Mouse (Mus musculus): Measurements from ENCODE around the gene Tuba8.

Gene Tuba8

GRCm38 (mm10) chr6:121210149-121210925 is at the start of gene Tuba8:
Gene Tuba8 (plus strand): TSS chr6:121210696.
- DNase-seq (ENCODE audit: low read depth): peak; percentile 96

GRCm38 (mm10) chr6:121162616-121163015 is 47.9 kb upstream of the Tuba8 start:
- no peak for DNase-seq (ENCODE audit: low read depth)

- DNase-seq (ENCODE audit: low read depth): no peak
Observed at GRCm38 (mm10) chr6:121166098-121166552, 44.4 kb upstream of the Tuba8 start.

- no peak for DNase-seq (ENCODE audit: low read depth)
Observed at GRCm38 (mm10) chr6:121167381-121167975, 43.0 kb upstream of the Tuba8 start.

GRCm38 (mm10) chr6:121171102-121171501 is 39.4 kb upstream of the Tuba8 start:
- DNase-seq (ENCODE audit: low read depth): no peak

GRCm38 (mm10) chr6:121173471-121173870 is 37.0 kb upstream of the Tuba8 start:
- no peak for DNase-seq (ENCODE audit: low read depth)

GRCm38 (mm10) chr6:121174761-121175160 is 35.7 kb upstream of the Tuba8 start:
- no peak for DNase-seq (ENCODE audit: low read depth)

GRCm38 (mm10) chr6:121176011-121176730 is 34.3 kb upstream of the Tuba8 start:
- DNase-seq (ENCODE audit: low read depth): no peak

GRCm38 (mm10) chr6:121176731-121177098 is 33.8 kb upstream of the Tuba8 start:
- no peak for DNase-seq (ENCODE audit: low read depth)

- no peak for DNase-seq (ENCODE audit: low read depth)
Observed at GRCm38 (mm10) chr6:121177118-121177708, 33.3 kb upstream of the Tuba8 start.

- peak; percentile 79 for DNase-seq (ENCODE audit: low read depth)
Observed at GRCm38 (mm10) chr6:121178700-121179358, 31.7 kb upstream of the Tuba8 start.

GRCm38 (mm10) chr6:121179846-121180245 is 30.6 kb upstream of the Tuba8 start:
- DNase-seq (ENCODE audit: low read depth): peak; percentile 63

- peak; percentile 93 for DNase-seq (ENCODE audit: low read depth)
Observed at GRCm38 (mm10) chr6:121183414-121184173, 26.9 kb upstream of the Tuba8 start, which contains the start of gene Pex26. Gene Pex26 (plus strand): TSS chr6:121183667.

GRCm38 (mm10) chr6:121184198-121185140 is 26.0 kb upstream of the Tuba8 start:
- DNase-seq (ENCODE audit: low read depth): peak; percentile 93

- no peak for DNase-seq (ENCODE audit: low read depth)
Observed at GRCm38 (mm10) chr6:121185232-121185631, 25.3 kb upstream of the Tuba8 start.

GRCm38 (mm10) chr6:121191261-121192009 is 19.1 kb upstream of the Tuba8 start:
- DNase-seq (ENCODE audit: low read depth): peak; percentile 54

GRCm38 (mm10) chr6:121194061-121194955 is 16.2 kb upstream of the Tuba8 start:
- no peak for DNase-seq (ENCODE audit: low read depth)
